Mouse (Mus musculus) lung, adult 10 weeks (tissue): ENCODE results near the gene Laptm4a. TPM values are rescaled to one million over a fixed set of nuclear protein-coding genes. Genes with fewer than 3 reads are reported as not detected.

Experiments
- polyA plus RNA-seq: library from polyadenylated mRNA; stranded (reverse); fragments of 350-450 nt; fragmentation: Illumina TruSeq; extraction: RNeasy Lipid Tissue Mini Kit (QIAGEN cat#74804); gene quantifications from one replicate; pipeline ENCODE4 v1.2.3, GENCODE M21; 2014; ENCODE audit warnings: low read depth, low replicate concordance; ENCODE audit not compliant: insufficient read depth

The Laptm4a gene
- polyA plus RNA-seq, result 537 TPM

DNA sequence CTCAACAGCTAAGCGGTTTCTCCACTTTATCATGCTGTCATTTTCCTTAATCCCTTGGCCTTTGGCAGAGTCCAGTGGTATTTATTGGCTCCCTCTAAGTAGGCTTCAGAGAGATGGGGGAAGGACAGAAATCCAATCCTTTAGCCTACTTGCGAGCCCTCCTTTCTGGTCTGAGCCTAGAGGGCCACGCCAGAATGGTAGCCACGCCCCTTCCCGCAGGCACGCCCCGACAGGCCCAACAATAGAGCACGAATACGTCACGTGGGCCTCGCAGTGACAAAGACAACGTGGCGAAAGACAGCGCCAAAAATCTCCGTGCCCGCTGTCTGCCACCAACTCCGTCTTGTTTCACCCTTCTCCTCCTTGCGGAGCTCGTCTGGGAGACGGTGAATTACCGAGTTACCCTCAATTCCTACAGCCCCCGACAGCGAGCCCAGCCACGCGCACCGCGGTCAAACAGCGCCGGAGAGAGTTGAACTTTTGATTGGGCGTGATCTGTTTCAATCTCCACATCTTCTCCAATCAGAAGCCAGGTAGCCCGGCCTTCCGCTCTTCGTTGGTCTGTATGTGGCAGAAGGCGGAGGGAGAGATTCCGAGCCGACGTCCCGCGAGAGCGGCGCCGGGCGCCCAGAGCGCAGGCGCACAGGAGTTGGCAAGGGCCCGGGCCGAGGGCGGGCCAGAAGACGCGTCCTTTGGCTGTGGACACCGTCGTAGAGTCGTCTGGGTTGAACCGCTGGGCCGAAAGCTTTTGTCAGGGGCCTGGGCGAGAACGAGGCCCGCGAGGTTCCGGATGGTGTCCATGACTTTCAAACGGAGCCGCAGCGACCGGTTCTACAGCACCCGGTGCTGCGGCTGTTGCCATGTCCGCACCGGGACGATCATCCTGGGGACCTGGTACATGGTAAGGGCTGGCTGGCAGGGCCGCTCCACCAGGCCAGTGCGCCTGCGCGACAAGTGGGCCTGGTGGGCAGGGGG is at the start of gene Laptm4a:
Gene Laptm4a, plus strand, starts transcription at position 271 of the 975 bp plus-strand sequence.

DNA sequence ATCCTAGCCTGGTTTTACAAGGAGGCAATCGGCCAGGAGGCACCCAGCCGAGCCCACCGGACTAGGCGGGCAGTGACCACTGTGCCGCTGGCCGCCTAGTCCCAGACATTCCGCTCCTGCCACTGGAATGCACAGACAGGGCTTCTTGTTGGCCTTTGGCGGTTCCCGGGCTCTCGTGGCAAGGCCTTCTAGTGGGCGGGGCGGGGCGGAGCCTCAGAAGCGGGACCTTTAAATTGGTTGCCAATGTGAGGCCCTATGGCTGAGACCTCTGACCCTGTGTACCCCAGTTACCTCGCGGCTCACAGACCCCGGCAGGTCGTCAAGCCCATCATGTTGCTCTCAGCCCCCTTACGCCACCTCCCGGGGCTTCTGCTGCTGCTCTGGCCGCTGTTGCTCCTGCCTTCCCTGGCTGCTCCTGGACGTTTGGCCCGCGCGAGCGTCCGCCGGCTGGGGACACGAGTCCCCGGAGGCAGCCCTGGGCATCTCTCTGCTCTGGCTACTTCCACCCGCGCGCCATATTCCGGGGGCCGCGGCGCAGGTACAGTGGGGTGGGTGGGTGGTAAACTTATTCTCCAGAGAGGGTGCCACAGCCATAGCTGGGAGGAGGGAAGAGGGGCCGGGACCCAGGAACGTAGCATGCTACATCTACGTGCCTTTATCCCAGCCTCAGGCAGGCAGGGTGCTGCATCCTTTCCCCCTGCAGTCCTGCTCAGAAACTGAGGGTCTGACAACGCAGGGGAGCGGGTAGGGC is 26.4 kb downstream of the Laptm4a start, which contains the start of gene Matn3:
Gene Matn3, plus strand, starts transcription at position 216 of the 751 bp plus-strand sequence.

GRCm38 (mm10) chr12:8973820-8974465 is 52.5 kb downstream of the Laptm4a start, which contains the start of gene Wdr35:
Gene Wdr35, plus strand, starts transcription at chr12:8973892.

Other genes starting within 250 kb of the Laptm4a start
- gene Pum2, start 247.5 kb upstream of the Laptm4a start, polyA plus RNA-seq, result 34.2 TPM
- gene Sdc1, start 150.3 kb upstream of the Laptm4a start, polyA plus RNA-seq, result 99.7 TPM
- gene Matn3, start 26.3 kb downstream of the Laptm4a start, polyA plus RNA-seq, result not detected
- 4.6 TPM for gene Wdr35, start 52.2 kb downstream of the Laptm4a start, polyA plus RNA-seq
- gene Ttc32, start 108.3 kb downstream of the Laptm4a start, polyA plus RNA-seq, result 17.2 TPM